Mouse (Mus musculus): ENCODE results near the gene Cabp7.

Cabp7 gene

DNA sequence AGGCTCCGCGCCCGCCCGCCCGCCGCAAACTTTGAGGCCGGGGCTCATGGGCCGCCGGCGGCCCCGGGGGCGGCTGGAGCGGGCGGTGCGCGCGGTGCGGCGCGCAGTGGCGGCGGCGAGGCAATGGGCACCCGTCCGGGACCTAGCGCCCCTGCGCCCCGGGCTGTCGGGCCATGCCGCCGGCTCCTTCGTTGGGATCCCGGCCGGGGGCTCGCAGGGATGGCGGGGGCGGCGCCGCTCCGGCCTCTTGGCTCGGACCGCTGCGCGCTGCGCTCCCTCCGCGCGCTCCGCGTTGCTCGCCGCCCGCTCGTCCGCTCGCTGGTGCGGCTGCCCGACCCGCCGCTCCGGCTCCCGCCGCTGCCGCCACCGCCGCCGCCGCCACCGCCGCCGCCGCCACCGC is at the start of gene Cabp7:
Cabp7 (minus strand) TSS at position 46 of the 400 bp plus-strand sequence.
- no peak for DNase-seq (ENCODE audit: inconsistent ontology term)

DNA sequence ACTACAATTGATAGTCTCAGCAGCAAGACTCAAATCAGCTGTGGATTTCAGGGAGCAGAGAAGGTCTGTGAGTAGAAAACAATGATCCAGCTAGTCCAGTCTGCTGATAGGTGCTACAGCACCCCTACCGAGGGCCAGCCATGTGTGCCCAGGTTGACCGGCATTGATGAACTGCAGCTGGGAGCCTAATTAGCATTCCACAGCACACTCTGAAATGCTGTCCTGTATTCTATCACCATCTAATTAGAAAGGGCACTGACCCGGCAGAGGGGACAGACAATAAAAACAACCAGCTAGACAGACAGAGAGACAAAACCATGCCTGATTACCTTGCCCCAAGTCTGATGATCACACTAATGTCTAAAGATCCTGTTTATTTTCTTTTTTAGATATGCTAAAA is 46.4 kb upstream of the Cabp7 start:
- DNase-seq (ENCODE audit: inconsistent ontology term) = peak; percentile 81

DNA sequence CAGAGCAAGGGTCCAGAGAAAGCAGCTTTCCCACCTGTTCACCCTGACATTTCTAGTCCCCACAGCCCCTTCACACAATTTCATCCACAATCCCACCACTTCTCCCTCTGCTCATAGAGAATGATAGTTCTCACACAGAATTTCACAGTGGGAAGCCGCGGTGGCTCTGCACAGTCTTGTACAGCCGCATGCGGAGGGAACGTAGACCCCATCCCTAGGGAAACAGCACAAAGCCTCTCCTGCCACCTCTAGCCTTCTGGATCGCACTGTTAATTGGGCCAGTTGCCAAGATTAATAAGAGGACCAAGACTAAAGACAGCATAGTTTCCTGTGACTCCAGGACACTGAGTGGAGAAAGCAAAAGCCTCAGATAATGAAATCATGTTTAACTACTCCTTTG is 45.0 kb upstream of the Cabp7 start:
- DNase-seq (ENCODE audit: inconsistent ontology term) = no peak

DNA sequence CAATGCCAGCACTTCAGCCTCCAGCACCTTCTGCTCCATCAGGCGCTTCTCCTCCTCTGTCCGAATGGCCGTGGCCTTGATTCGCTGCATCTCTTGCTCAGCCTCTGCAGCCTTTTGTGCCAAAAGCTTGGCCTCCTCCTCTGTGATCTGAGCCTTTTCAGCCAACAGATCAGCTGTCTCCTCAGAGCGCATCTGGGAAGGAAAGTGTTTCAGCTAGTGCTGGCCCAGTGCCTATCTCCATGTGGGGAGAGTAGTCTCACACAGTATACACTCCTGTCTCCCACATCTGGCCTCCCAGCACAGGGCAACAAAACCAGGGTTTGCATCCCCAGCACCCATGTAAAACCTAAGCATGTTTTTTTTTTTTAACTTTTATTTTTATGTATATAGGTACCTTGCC is 43.1 kb upstream of the Cabp7 start:
- DNase-seq (ENCODE audit: inconsistent ontology term) = no peak

DNA sequence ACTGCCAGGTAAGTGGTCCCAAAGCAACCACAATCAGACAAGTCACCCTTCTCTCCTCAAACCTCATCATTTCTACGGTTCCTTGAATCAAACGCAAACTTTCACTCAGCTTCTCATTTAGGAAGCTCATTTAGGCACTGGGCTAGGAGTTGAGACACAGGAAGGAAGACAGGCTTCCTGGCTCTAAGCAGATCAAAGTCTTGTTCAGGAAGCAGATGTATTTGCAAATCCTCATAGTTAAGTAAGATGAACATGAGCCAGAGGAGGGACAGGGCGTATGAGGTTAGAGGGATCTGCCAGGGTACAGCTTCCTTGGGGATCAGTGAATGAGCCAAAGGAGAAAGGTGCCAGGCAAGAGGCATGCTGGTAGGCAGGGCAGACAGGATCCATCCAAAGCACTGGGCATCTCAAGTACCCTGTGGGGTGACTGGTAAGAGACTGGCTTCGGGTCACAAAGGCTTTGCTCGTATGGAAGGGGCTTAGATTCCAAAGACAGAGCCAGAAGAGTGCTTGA is 38.1 kb upstream of the Cabp7 start:
- DNase-seq (ENCODE audit: inconsistent ontology term) = no peak

DNA sequence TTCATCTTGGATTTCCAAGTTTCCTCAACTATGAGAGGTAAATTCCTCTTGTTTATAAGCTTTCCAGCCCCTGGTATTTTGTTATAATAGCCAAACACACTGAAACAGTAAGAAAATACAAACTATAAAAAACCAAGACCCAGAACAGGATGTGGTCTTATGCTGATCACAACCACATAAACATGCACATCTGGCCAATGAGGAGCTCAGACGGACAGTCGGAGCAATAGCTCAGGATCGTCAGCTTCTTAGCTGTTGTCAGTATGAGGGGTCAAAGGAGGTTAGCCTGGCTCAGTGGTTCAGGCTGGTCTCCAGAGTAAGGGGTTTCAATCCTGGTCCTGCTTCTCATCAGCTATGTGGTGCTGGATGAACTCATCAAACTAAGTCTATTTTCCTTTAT is 36.5 kb upstream of the Cabp7 start:
- no peak for DNase-seq (ENCODE audit: inconsistent ontology term)

DNA sequence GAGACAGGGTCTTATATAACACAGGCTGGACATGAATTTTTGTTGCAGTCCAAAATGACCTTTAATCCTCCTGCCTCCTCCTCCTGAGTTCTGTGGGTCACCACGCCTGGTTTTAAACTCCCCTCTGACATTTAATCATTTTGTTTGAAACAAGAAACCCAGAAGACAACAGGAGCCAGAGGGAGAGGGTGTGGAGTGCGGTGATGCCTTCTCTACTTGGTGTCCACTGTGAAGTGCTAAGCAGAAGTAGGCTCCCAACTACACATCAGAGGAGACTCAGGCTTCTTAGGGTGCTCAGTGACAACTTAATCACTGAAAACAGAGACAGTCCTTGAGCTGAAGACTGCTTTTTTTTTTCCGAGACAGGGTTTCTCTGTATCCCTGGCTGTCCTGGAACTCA is 34.3 kb upstream of the Cabp7 start:
- DNase-seq (ENCODE audit: inconsistent ontology term) = no peak

DNA sequence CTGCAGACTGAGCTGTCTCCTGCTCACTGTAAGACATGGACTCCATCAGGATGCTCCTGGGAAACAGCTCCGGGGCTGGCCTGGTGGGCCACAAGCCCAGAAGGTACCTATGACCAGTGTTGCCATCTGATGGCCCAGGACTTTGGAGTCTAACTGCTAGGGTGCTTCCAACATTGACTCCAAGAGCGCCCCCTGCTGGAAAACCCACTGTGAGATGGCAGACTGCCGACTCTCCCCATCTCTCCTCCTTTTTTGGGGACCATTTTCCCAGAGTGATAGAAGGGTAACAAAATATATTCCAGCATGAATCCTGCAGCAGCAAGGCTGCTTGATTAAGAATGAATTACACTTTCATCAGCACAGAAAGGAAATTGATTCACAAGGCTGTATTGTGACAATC is 26.3 kb upstream of the Cabp7 start:
- no peak for DNase-seq (ENCODE audit: inconsistent ontology term)

DNA sequence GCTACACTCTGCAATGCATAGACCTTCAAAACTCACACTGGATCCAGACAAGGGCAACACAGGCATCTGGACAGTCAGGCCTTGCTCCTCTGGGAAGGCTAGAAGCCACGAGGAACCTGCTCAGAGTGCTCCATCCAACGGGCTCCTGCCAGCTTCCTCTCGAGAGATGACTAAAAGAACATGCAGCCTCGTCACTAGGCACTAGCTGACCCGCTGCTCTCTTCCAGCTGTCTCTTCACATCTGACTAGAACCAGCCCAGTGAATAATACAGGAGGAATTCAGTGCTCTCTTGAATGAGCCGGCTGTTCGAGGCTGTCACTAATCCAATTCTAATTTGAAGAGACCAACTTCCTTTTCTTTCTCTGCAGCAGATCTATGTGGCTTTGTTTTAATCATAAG is 25.2 kb upstream of the Cabp7 start:
- peak; percentile 72 for DNase-seq (ENCODE audit: inconsistent ontology term)

DNA sequence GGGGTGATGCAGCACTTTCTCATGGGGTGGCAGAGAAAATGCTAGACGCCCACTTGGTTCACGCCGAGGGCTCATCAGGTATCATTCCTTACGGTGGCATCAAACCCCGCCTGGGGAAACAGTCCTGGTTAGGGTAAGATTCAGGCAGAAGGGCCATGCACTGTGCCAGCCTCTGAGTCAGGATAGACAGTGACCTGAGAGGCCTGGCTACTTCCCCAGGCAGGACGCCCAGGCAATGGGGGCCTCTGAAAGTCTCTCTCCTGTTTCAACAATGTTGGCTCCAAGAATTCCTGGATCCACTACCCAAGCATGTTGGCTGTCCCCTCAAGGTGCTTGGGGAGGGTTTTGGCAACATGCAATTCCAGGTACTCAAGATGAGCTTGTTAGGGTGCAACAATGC is 23.3 kb upstream of the Cabp7 start:
- DNase-seq (ENCODE audit: inconsistent ontology term) = no peak

DNA sequence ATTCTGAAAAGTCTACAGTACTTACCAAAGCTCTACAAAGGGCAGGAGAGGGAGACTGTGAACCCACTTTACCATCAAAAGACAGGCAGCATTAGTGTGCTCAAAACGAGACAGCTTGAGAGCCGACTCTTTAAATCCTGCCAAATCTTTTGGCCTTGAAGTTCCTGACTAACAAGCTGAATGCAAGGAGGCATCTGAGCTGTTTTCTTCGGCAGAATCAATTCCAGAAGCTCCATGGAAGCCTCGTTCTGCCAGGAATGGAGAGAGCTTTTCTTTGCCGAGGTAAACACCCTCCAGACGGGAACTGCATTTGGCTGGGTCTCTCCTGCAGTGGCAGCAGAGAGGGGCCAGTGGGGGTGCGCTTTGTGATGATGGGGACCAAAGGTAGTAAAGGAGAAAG is 22.7 kb upstream of the Cabp7 start:
- DNase-seq (ENCODE audit: inconsistent ontology term) = no peak

DNA sequence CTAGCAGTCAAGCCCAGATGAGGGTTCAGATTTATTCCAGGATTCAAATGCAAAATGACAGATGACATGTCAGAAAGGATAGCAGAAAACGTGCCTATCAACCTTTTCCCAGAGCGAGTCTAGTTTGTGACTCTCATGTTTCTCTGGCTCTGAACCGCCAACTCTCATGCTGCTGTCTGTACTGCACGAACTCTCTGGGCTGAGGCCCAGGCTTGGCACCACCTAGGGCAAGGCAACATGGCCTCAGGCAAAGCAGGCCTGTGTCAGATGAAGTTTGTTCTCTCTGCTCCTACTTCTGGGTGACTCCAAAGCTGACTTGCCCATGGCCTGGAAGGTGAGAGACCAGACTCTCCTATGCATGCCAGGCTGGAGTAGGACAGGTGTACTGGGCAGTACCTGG is 21.8 kb upstream of the Cabp7 start:
- DNase-seq (ENCODE audit: inconsistent ontology term) = no peak

DNA sequence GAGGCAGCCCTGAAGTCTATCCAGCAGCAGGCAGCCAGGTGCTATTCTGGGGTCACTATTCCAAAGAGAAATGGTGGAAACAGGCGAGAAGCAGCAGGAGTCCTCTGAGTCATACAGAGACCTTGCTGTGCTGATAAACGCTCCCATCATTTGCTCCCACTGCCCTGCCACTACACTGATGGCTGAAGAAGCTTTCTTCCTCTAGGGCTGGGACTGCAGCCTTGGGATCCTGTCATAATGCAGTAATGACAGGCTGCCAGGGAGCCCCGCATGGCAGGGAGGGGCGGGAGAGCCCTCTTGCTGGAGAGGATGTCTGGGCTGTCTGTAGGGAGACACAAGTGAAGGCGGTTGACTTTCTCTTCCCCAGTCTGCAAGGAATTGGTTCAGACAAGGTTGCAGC is 17.9 kb upstream of the Cabp7 start:
- no peak for DNase-seq (ENCODE audit: inconsistent ontology term)

DNA sequence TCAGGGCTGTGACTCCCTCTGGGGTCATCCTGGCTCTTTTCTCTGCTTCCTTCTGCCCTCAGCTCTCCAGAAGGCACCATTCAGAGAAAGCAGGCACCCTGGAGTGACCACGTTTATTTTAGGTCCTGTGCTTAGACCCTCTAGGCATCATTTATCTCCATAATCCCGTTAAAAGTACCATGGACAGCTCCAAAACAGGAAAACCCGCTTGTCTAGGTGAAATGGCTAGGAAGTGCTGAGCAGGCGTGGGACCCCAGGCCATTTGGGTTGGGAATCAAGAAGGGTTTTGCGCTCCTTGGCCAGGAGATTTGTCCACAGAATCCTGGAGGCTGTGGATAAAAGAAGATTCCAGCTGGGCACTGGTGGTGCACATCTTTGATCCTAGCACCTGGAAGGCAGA is 17.1 kb upstream of the Cabp7 start:
- no peak for DNase-seq (ENCODE audit: inconsistent ontology term)

DNA sequence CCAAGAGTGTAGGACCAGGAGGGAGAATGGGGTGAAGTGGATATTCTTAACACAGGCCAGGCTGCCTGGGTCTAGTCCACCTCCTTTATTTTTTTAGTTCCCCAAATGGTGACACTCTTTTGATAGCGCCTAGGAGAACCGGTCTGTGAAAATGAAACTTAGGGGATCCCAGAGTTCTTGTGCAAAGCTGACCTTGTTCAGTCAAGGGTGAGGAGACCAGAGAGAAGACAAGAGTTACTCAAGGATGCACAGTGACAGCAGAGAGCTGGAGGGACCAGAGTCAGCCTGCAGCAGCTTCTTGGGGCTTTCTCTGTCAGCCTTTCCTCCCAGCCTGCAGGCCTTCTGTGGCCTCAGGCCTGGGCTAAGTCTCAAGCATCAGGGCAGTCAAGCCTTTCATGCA is 15.9 kb upstream of the Cabp7 start:
- no peak for DNase-seq (ENCODE audit: inconsistent ontology term)

DNA sequence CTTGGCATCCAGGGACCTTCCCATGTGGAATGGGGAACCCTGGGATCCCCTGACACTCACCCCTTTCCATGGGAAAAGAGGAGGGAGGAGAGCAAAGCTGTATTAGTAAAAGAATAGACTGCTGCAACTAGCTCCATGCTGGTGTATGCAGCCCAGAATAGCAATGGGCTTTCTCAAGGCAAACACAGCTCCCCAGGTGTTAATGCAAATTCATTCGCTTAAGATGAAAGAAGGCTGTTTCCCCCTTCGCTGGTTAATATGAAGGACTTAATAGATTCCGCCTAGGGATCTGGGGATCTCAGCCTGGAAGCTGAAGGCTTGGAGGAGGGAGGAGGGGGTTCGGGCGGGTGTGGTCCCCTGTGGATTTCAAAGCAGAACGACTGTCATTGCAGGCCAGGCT is 15.4 kb upstream of the Cabp7 start:
- DNase-seq (ENCODE audit: inconsistent ontology term) = no peak

DNA sequence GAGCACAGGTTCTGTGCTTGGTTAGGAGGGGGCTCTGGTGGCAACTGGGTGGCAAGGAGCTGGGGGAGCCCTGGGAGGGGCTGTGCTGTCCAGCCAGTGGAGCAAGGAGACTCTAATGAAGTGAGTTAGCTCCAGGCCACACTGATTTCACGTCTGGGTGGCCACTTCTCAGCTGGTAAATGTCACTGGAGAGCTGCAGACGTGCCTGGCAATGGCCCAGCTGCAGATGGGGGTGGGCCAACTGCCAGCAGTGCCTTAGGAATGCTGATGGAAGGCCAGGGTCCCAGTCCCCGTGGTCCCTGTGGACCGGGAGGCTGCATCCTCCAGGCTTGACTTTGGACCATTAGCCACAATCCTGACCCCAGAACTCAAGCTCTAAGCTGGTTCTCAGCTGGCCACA is 13.9 kb upstream of the Cabp7 start:
- peak; percentile 68 for DNase-seq (ENCODE audit: inconsistent ontology term)

DNA sequence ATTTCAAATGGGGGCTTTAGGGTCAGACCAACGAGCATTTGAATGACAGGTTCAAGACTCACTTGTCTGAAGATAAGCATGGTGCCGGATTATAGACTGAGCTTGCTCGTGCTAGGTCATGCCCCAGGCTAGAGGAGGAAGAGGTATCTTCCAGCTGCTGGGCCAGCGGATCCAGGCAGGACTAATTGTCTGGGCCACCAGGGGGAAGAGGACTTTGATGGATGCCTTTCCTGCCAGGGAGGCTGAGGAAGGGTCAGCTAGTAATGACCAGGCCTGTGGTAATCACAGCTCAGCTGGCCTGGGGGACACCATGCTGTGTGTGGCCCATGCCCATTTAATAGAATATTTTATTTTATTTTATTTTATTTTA is 11.2 kb upstream of the Cabp7 start:
- no peak for DNase-seq (ENCODE audit: inconsistent ontology term)

DNA sequence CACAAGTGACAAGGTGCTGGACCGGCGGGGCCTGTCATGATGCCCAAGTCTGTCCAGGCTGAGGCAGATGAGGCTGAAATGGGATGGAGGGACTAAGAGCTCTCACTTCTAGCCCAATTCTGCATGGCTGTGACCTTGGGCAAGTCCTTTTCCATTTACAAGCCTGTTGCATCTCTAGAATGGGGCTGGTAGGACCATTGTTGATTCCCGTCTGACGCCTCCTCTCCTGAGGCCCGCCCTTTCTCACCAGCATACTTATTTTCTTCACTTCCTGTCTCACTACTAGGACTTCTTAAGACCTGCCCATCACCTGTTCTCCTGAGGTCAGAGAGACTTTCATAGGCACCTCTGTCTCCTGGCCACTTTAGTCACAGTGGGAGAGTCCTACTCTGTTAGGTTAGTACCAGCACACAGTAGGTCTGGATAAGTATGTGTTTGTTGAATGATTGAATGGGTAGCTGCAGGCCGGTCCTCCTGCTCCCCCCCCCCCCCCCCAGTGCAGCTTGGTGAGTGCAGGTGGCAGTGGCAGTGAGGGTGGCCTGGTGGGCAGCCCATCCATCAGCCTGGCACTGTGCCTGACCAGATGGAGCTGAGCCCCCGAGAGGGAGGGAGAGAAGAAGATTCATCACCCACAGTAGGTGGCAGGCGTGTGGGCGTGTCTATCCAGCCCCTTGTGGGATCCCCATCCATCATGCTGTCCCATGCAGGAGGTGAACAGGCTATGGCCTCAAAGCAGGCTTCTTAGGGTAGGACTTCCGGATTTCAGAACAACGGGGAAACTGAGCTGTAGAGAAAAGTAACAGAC is 10.6 kb upstream of the Cabp7 start:
- no peak for DNase-seq (ENCODE audit: inconsistent ontology term)

DNA sequence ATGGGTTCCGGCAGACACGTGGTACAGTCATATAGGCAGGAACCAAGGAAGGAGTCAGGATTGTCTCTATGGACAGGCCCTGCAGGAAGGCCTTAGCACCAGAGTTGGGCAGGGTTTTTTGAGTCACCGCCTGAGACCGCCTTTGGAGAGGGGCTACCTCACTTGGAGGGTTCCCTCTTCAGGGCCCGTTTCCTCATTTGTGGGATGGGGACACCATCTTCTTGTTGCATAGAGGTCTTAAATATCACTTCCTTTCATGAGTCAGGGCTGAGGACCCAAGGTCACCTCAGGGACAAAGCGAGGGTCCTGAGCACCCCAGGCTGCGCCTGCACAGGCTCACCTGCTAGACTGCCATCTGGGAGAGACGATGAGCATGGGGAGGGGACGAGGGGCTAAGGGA is 9.9 kb upstream of the Cabp7 start:
- DNase-seq (ENCODE audit: inconsistent ontology term) = no peak

DNA sequence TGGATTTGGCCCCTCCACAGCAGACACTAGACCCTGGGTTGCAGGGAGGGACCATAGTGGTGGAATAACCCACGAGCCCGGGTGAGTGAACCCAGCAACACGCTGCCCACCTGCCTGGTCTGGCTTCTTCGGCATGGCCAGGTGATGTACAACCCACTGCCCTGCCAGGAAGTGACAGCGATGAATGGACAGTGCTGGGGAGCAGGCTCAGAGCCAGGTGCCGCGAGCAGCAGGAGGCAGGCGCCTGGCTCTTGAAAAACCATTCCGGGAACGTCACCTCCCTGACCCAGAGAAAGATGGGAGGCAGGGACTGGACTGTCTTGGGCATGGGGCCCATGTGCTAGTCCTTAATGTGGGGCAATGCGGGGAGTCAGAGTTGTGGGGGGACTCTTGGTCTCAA is 8.3 kb upstream of the Cabp7 start:
- no peak for DNase-seq (ENCODE audit: inconsistent ontology term)

DNA sequence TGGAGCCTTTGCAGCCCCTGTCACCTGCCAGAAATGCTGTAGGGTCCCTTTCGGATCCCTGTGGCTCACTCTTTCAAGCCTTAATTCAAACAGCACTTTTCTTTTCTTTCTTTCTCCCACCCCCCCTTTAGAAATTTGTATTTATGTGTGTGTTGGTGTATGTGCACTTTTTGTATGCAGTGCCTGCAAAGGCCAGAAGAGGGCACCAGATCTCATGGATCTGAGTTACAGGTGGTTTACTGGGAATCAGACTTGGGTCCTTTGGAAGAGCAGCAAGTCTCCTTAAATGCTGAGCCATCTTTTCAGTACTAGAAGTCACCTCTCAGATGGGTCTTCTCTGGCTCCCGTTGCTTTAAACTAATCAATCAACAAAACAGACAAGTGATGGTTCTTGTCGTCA is 7.5 kb upstream of the Cabp7 start:
- DNase-seq (ENCODE audit: inconsistent ontology term) = no peak

DNA sequence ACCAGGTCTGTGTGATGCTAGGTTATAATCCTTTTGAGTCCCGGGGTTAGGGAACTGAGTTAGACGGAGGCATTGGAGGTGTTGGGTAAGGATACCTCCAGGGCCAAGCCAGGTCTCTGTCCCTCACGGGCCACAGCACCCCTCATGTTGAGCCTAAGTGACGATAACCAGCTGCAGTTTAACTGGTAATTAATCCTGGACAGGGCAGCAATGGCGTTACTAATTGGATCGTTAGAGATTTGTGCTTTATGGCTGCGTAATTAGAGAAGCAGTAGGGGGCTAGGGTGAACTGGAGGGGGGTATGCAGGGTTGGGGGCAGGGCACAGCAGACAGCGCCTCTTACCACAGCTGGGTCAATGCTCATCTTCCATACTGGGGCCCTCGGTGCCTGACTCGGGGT is 6.3 kb upstream of the Cabp7 start:
- no peak for DNase-seq (ENCODE audit: inconsistent ontology term)

DNA sequence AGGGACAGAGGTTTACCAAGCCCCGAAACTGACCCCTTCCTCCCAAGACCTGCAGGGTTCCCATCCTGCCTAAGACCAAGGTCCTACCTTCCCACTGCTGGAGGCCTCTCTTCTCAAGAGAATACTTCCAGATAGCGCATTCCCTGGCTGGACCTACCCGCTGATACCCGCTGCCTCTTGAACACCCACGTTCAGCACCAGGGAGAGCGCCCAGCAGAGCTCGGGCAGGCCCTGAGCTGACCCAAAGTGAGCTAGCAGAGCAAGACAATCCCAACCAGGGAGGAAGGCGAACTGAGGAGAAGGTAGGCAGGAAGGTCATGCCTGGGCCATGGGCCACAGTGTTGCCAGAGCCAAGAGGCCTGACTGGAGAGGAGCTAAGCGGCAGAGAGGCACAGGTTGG is 3.7 kb upstream of the Cabp7 start:
- DNase-seq (ENCODE audit: inconsistent ontology term) = peak; percentile 81
